Mouse (Mus musculus): Measurements from ENCODE around the gene Nanog.

DNA sequence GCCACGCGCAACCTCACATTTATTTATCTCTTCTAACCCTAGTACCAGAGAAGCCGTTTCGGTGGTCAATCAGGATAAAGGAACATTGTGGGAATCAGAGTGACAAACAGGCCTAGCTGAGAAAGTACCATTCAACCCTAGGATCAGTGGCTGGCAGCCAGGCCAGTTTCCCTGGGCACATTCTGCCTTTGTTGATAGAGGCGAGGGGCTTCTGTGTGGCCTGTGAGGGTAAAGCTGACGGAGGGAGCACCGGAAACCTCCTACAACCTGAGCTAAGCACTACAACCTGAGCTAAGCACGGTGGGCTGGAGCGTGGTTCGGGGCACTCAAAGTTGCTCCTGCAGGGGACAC, 37.1 kb upstream of the Nanog start:
- TF ChIP-seq CTCF (IDR thresholded peaks at IDR 0.05; ENCODE audit: control insufficient read depth, insufficient read depth, insufficient read length), result no peak
- TF ChIP-seq MYOD1 (IDR thresholded peaks at IDR 0.05; ENCODE audit: control insufficient read depth, insufficient read length, low read depth), result no peak

Measured in C2C12 (cell line).